Mouse (Mus musculus) hindbrain, embryonic 11.5 days (tissue): ENCODE measurements at regions not wholly inside any gene's neighbourhood (a gene's known extent, or its start where the extent isn't known, plus 50 kb on each side); places are given as distances from the start of the nearest gene placed in this dataset.

Source experiments
- ATAC-seq: fragments of 200-750 bp; cut with Nextera tagmentation; 2 replicates; pipeline ENCODE4 v1.8.0; 2017; ENCODE audit warnings: mild to moderate bottlenecking, moderate TSS enrichment, moderate library complexity; ENCODE audit not compliant: low FRiP score
- DNase-seq: peaks from one replicate; pipeline ENCODE4 v3.0.0-alpha.2; 2015; ENCODE audit warnings: low spot score
- H3K27ac ChIP-seq: fragments of 300-500 bp; sonication (generic); 2 replicates; pipeline ENCODE4 v1.5.1; 2014; ENCODE audit warnings: mild to moderate bottlenecking, low read depth, low read length
- H3K27me3 ChIP-seq: fragments of 300-500 bp; sonication (generic); 2 replicates; pipeline ENCODE4 v1.6.1; 2014; ENCODE audit warnings: mild to moderate bottlenecking, low read length, moderate library complexity, mixed read lengths; ENCODE audit not compliant: control insufficient read depth, insufficient read depth
- H3K36me3 ChIP-seq: fragments of 300-500 bp; sonication (generic); 2 replicates; pipeline ENCODE4 v1.6.1; 2014; ENCODE audit warnings: mild to moderate bottlenecking, low read length, moderate library complexity, mixed read lengths; ENCODE audit not compliant: control insufficient read depth, insufficient read depth
- H3K4me1 ChIP-seq: fragments of 300-500 bp; sonication (generic); replicated peaks from 2 replicates; pipeline ENCODE4 v1.6.1; 2014; ENCODE audit warnings: low read length, mixed read lengths; ENCODE audit not compliant: control insufficient read depth, insufficient read depth
- H3K4me2 ChIP-seq: fragments of 300-500 bp; sonication (generic); replicated peaks from 2 replicates; pipeline ENCODE4 v1.6.1; 2014; ENCODE audit warnings: mild to moderate bottlenecking, low read depth, low read length
- H3K4me3 ChIP-seq: fragments of 300-500 bp; sonication (generic); 2 replicates; pipeline ENCODE4 v1.5.1; 2014; ENCODE audit warnings: low read depth, low read length
- H3K9ac ChIP-seq: fragments of 300-500 bp; sonication (generic); 2 replicates; pipeline ENCODE4 v1.6.1; 2014; ENCODE audit warnings: low read depth, low read length
- H3K9me3 ChIP-seq: fragments of 300-500 bp; sonication (generic); 2 replicates; pipeline ENCODE4 v1.6.1; 2016; ENCODE audit warnings: low read length; ENCODE audit not compliant: control insufficient read depth
- WGBS: fragments of 180-500 bp; shearing (Covaris S2); extraction: QIAGEN DNeasy Blood & Tissue Kit; methylation state at CpG from one replicate; pipeline ENCODE4 v1.1.7; 2014; 5-methylcytosine and 5-hydroxymethylcytosine counted together

DNA sequence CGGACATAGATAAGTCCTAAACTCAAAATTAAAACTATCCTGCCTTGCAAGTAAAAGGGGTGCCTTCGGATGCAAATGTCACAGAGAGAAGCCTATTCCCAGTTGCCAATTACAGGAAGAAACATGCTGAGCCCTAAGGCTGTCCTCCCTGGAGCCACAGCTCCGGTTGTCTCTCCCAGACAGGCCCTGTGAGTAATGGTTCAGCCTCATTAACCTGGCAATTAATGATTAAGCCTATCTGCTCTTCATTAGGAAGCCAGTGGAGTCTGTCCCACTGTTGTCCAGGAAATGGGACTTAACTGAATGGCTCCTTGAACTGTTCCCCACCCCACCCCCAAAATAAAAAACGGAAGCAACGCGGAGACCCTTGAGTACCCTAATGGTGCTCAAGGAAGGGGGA is 207.7 kb downstream of the Sec23a start:
- H3K27ac ChIP-seq: no peak overlapping the region
- no peak overlapping the region for H3K4me3 ChIP-seq
- H3K9ac ChIP-seq: no peak overlapping the region
- 54% methylated on average over 6 of the region's 6 CpGs for WGBS
- no peaks in the 10 kb centered on the region for H3K27me3 ChIP-seq
- no peak overlapping the region for H3K4me2 ChIP-seq
- H3K36me3 ChIP-seq: no peaks in the 10 kb centered on the region
- H3K4me1 ChIP-seq: no peaks in the 10 kb centered on the region
- no peak for DNase-seq
- no peaks in the 10 kb centered on the region for H3K9me3 ChIP-seq
- peak; percentile 45; the same call in 1 of the 2 replicates for ATAC-seq

DNA sequence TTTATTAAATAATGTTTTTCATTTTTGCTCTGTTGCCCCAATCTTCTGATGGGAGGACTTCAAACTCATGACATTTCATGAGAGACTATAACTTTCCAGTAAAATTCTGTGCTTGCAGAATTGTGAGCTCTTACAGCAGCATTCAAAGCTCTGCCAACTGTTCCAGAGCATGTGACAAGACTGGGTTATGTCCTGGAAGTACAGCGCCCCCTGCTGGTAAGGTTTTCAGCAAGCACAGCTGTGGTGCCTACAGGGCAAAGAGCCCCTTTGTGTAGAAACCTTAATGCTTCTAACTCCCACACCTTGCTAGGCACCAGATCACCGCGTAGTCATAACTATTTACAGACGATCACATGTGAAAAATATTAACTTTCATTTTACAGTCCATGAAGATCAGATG is 209.4 kb downstream of the Sec23a start:
- Histone ChIP-seq H3K4me2 (no peak overlapping the region), H3K9ac (no peak overlapping the region), H3K9me3 (no peaks in the 10 kb centered on the region), H3K27me3 (no peaks in the 10 kb centered on the region), H3K4me3 (no peak overlapping the region), H3K36me3 (no peaks in the 10 kb centered on the region), H3K4me1 (no peaks in the 10 kb centered on the region), H3K27ac (no peak overlapping the region)
- WGBS: 35% methylated on average over 4 of the region's 4 CpGs
- DNase-seq (peak; percentile 87), ATAC-seq (peak; percentile 84; the same call in 1 of the 2 replicates)
